Mouse (Mus musculus): ENCODE measurements around the gene Tm4sf20. TPM values are rescaled to one million over a fixed set of nuclear protein-coding genes. Genes with fewer than 3 reads are reported as not detected.

Tm4sf20 gene
- polyA plus RNA-seq, 1 experiment: not detected

DNA sequence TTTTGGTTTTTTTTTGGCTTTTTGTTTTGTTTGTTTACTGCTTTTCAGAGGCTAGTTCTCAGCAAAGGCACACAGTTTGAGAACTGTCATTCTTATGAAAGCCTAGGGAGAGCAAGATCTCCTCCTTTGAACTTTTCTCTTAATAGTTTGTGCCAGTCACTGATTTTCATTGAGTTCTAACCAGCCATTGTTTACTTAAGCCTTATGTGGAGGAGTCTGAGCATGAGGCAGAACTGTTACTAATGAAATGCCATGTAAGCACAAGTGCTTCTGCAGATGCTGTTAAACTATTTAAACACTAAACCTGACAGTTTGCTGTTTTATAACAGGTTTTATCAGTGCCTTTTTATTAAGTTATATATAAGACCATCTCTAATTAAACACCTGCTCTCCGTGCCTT lies 30.2 kb downstream of the Tm4sf20 start:
- TF ChIP-seq POLR2A (IDR thresholded peaks at IDR 0.05; ENCODE audit: control insufficient read depth, low read depth, low read length) (no peak), CTCF (IDR thresholded peaks at IDR 0.05; ENCODE audit: control insufficient read depth, insufficient read depth, insufficient replicate concordance, low read depth, low read length) (no peak)

DNA sequence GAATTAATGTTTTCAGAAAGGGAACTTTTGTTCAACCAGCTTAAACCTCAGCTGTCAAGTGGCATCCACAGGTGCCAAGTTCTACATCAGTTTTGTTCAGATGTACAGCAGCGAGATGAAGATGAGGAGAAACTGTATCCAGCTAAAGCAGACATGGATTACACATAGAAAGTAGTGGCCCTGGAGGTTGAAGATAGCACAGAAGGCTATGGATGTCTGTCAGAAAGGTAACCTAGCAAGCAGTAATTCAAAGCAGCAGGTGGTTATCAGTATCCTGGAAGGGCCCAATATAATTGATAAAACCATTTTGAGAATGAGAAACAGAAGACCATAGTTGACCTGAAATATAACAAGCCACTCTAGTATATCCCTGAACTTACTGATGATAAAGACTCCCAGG lies 34.9 kb downstream of the Tm4sf20 start:
- Histone ChIP-seq H3K27me3 (ENCODE audit: control insufficient read depth, insufficient read depth, low read length) (no peaks in the 10 kb centered on the region), H3K36me3 (ENCODE audit: control insufficient read depth, insufficient read depth, low read length) (peaks cover 4% of the 10 kb centered on the region), H3K4me1 (ENCODE audit: control insufficient read depth, insufficient read depth, low read length) (no peaks in the 10 kb centered on the region), H3K4me3 (ENCODE audit: control insufficient read depth, low read depth, low read length) (no peak overlapping the region), H3K27ac (ENCODE audit: control insufficient read depth, insufficient read depth, low read depth, low read length) (no peak overlapping the region)
- no peak for TF ChIP-seq CTCF (IDR thresholded peaks at IDR 0.05; ENCODE audit: control insufficient read depth, insufficient read depth, insufficient replicate concordance, low read depth, low read length)
- no peak for TF ChIP-seq POLR2A (IDR thresholded peaks at IDR 0.05; ENCODE audit: control insufficient read depth, low read depth, low read length)

More for the DNA sequence above, 30.2 kb downstream of the Tm4sf20 start:
- peaks cover 1% of the 10 kb centered on the region for H3K36me3 ChIP-seq (ENCODE audit: control insufficient read depth, insufficient read depth, low read length)
- no peak overlapping the region for H3K4me3 ChIP-seq (ENCODE audit: control insufficient read depth, low read depth, low read length)
- no peak overlapping the region for H3K27ac ChIP-seq (ENCODE audit: control insufficient read depth, insufficient read depth, low read depth, low read length)
- no peaks in the 10 kb centered on the region for H3K4me1 ChIP-seq (ENCODE audit: control insufficient read depth, insufficient read depth, low read length)
- H3K27me3 ChIP-seq (ENCODE audit: control insufficient read depth, insufficient read depth, low read length): no peaks in the 10 kb centered on the region

DNA sequence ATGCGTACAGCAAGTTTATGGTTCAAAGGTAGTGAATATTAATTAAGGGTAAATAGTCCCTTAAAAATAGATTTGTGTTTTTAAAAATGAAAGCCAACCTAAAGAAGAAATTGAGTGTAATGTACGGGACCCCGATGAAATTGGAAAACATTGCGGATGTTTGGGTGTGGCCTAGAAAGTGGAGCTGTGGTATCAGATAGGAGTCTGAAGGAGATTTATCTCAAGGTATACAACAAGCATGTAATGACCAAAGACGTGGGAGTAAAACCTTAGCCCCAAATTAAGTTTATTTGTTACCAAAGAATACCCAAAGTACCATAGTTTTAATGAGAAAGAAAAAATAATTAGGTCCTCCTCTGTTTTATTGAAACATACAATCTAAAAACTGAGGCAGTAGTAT lies 41.8 kb downstream of the Tm4sf20 start:
- TF ChIP-seq POLR2A (IDR thresholded peaks at IDR 0.05; ENCODE audit: control insufficient read depth, low read depth, low read length): no peak
- TF ChIP-seq CTCF (IDR thresholded peaks at IDR 0.05; ENCODE audit: control insufficient read depth, insufficient read depth, insufficient replicate concordance, low read depth, low read length): no peak
- H3K27ac ChIP-seq (ENCODE audit: control insufficient read depth, insufficient read depth, low read depth, low read length): no peak overlapping the region

DNA sequence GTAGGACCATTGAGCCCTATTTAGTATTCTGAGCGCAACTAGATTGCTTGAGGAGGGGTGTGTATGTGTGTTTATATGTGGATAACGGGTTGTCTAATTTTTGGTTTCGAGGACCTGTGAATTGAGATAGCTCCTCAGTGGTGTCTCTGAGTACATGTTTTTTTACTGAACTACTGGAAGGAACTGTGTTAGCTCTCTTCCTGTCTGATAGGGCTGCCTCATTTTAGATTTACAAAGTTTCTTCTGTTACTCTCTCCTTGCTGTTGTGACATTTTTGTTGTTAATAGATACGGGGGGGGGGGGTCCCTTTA lies 42.4 kb downstream of the Tm4sf20 start:
- H3K27ac ChIP-seq (ENCODE audit: control insufficient read depth, insufficient read depth, low read depth, low read length): no peak overlapping the region
- TF ChIP-seq POLR2A (IDR thresholded peaks at IDR 0.05; ENCODE audit: control insufficient read depth, low read depth, low read length) (no peak), CTCF (IDR thresholded peaks at IDR 0.05; ENCODE audit: control insufficient read depth, insufficient read depth, insufficient replicate concordance, low read depth, low read length) (no peak)
- no peaks in the 10 kb centered on the region for H3K27me3 ChIP-seq (ENCODE audit: control insufficient read depth, insufficient read depth, low read length)

More for the DNA sequence above, 41.8 kb downstream of the Tm4sf20 start:
- peaks cover 3% of the 10 kb centered on the region; the same call in 1 of the 2 replicates for H3K36me3 ChIP-seq (ENCODE audit: control insufficient read depth, insufficient read depth, low read length)
- H3K4me3 ChIP-seq (ENCODE audit: control insufficient read depth, low read depth, low read length): no peak overlapping the region
- peaks cover 6% of the 10 kb centered on the region for H3K4me1 ChIP-seq (ENCODE audit: control insufficient read depth, insufficient read depth, low read length)
- no peaks in the 10 kb centered on the region for H3K27me3 ChIP-seq (ENCODE audit: control insufficient read depth, insufficient read depth, low read length)

DNA sequence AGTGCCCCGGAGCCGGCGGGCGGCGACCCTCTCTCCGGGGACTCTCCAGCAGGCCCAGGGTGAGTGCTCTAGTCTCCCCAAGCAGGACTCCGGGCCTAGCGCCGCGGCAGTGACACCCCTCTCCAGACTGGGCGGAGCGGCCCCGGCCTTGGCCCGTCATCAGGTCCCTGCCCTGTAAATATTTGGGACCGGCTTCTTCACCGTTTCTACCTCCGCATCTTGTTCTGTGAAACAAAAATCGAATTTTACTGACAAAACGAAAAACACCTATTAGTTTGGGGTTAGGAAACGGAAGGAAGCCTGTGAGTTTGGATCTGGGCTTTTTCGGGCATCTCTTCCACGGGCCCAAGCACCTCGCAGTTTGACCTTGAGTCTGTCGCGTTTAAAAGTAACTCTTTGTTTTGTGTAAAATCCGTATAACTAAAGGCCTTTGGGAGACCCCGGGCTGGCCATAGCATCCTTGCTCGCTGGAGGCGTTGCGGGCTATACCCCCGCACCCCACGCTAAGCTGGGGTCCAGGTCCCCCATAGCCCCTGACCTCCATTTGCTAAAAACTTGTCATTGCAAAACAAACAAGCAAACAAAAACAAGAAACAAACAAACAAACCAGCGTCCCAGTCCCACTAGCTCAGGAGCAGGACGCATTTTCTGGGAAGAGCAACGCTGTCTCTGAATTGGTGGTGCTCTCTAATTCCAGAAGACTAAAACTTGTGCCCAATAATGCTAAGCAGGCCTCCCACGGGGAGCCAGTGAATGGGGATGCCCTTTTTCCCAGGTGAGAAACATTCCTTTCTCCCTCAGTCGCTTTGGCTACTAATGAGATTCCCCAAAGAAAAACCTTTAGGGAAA lies 43.0 kb downstream of the Tm4sf20 start:
- Histone ChIP-seq H3K4me1 (ENCODE audit: control insufficient read depth, insufficient read depth, low read length) (peaks cover 6% of the 10 kb centered on the region), H3K27me3 (ENCODE audit: control insufficient read depth, insufficient read depth, low read length) (no peaks in the 10 kb centered on the region), H3K36me3 (ENCODE audit: control insufficient read depth, insufficient read depth, low read length) (no peaks in the 10 kb centered on the region), H3K4me3 (ENCODE audit: control insufficient read depth, low read depth, low read length) (peak overlapping the region; percentile 98), H3K27ac (ENCODE audit: control insufficient read depth, insufficient read depth, low read depth, low read length) (peak overlapping the region; percentile 96)
- TF ChIP-seq POLR2A (IDR thresholded peaks at IDR 0.05; ENCODE audit: control insufficient read depth, low read depth, low read length) (no peak), CTCF (IDR thresholded peaks at IDR 0.05; ENCODE audit: control insufficient read depth, insufficient read depth, insufficient replicate concordance, low read depth, low read length) (no peak)

More for the DNA sequence above, 42.4 kb downstream of the Tm4sf20 start:
- H3K36me3 ChIP-seq (ENCODE audit: control insufficient read depth, insufficient read depth, low read length): peaks cover 3% of the 10 kb centered on the region; the same call in 1 of the 2 replicates
- peaks cover 6% of the 10 kb centered on the region for H3K4me1 ChIP-seq (ENCODE audit: control insufficient read depth, insufficient read depth, low read length)
- peak overlapping the region; percentile 98 for H3K4me3 ChIP-seq (ENCODE audit: control insufficient read depth, low read depth, low read length)

GRCm38 (mm10) chr1:82724339-82725025 lies 43.8 kb downstream of the Tm4sf20 start, which contains the start of gene Mff:
Mff (plus strand) TSS chr1:82724890.
- peak within 1 kb of the TSS; percentile 98 for H3K4me3 ChIP-seq (ENCODE audit: control insufficient read depth, low read depth, low read length)
- H3K36me3 ChIP-seq (ENCODE audit: control insufficient read depth, insufficient read depth, low read length): no peaks in the 10 kb centered on the region
- TF ChIP-seq POLR2A (IDR thresholded peaks at IDR 0.05; ENCODE audit: control insufficient read depth, low read depth, low read length) (peak; percentile 94), CTCF (IDR thresholded peaks at IDR 0.05; ENCODE audit: control insufficient read depth, insufficient read depth, insufficient replicate concordance, low read depth, low read length) (peak; percentile 21; the same call in 1 of the 2 replicates)
- H3K27me3 ChIP-seq (ENCODE audit: control insufficient read depth, insufficient read depth, low read length): no peaks in the 10 kb centered on the region
- peaks cover 6% of the 10 kb centered on the region for H3K4me1 ChIP-seq (ENCODE audit: control insufficient read depth, insufficient read depth, low read length)
- peak within 1 kb of the TSS; percentile 96 for H3K27ac ChIP-seq (ENCODE audit: control insufficient read depth, insufficient read depth, low read depth, low read length)

DNA sequence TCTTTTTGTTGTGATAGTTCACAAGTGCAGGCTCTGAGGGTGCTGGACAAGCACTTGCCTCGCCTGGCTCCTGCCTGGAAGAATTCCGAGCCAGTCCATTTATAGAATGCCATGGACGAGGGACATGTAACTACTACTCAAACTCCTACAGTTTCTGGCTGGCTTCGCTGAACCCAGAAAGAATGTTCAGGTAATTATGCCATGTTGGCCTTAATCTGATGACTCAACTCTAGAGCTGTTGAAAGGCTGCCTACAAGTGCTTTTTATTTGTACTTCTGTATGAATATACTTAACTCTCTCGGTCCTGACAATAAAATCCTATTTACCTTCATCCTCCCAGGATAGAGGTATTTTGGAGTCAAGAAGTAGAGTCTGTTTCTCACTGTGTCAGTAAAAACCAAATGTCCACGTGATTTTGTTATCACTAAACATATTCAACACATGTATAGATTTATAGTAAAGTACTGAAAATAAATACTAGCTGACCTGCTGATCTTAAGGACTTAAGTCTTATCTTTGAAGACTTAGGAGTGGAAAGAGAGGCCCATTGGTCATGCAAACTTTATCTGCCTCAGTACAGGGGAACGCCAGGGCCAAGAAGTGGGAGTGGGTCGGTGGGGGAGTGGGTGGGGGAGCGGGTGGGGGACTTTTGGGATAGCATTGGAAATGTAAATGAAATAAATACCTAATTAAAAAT lies 50.3 kb downstream of the Tm4sf20 start:
- Histone ChIP-seq H3K4me1 (ENCODE audit: control insufficient read depth, insufficient read depth, low read length) (no peaks in the 10 kb centered on the region), H3K4me3 (ENCODE audit: control insufficient read depth, low read depth, low read length) (no peak overlapping the region), H3K27me3 (ENCODE audit: control insufficient read depth, insufficient read depth, low read length) (no peaks in the 10 kb centered on the region), H3K36me3 (ENCODE audit: control insufficient read depth, insufficient read depth, low read length) (no peaks in the 10 kb centered on the region), H3K27ac (ENCODE audit: control insufficient read depth, insufficient read depth, low read depth, low read length) (no peak overlapping the region)
- no peak for TF ChIP-seq CTCF (IDR thresholded peaks at IDR 0.05; ENCODE audit: control insufficient read depth, insufficient read depth, insufficient replicate concordance, low read depth, low read length)
- TF ChIP-seq POLR2A (IDR thresholded peaks at IDR 0.05; ENCODE audit: control insufficient read depth, low read depth, low read length): no peak

Other genes with a start within 250 kb of the Tm4sf20 start
- gene Col4a4, start 181.6 kb downstream of the Tm4sf20 start, polyA plus RNA-seq (2012; rRNA removed): 4.0 and 5.4 TPM in 2 replicates
- gene Col4a3, start 181.5 kb downstream of the Tm4sf20 start, polyA plus RNA-seq (2012; rRNA removed): 5.3 and 7.9 TPM in 2 replicates
- 167 and 199 TPM in 2 replicates for gene Mff, start 43.6 kb downstream of the Tm4sf20 start, polyA plus RNA-seq (2012; rRNA removed)
- gene Gm47791, start 2.8 kb upstream of the Tm4sf20 start, polyA plus RNA-seq (2012; rRNA removed): not detected in 2 replicates
- 145 and 150 TPM in 2 replicates for gene Agfg1, start 71.0 kb upstream of the Tm4sf20 start, polyA plus RNA-seq (2012; rRNA removed)
- 0.54 and 0.93 TPM in 2 replicates for gene A030005L19Rik, start 144.9 kb upstream of the Tm4sf20 start, polyA plus RNA-seq (2012; rRNA removed)
- gene A030014E15Rik, start 156.5 kb upstream of the Tm4sf20 start, polyA plus RNA-seq (2012; rRNA removed): 0.14 TPM in 1 of 2 replicates, not detected in the other
- gene Gm6217, start 162.9 kb upstream of the Tm4sf20 start, polyA plus RNA-seq (2012; rRNA removed): not detected in 2 replicates
- not detected in 2 replicates for gene A030003K21Rik, start 174.9 kb upstream of the Tm4sf20 start, polyA plus RNA-seq (2012; rRNA removed)
- not detected in 2 replicates for gene Gm7544, start 187.6 kb upstream of the Tm4sf20 start, polyA plus RNA-seq (2012; rRNA removed)
- not detected in 2 replicates for gene Gm47955, start 191.8 kb upstream of the Tm4sf20 start, polyA plus RNA-seq (2012; rRNA removed)
- not detected in 2 replicates for gene Gm47959, start 232.1 kb upstream of the Tm4sf20 start, polyA plus RNA-seq (2012; rRNA removed)

Data from testis, adult 2 months (tissue).